Mouse (Mus musculus) kidney, postnatal 0 days (tissue): ENCODE data around the gene Enkd1. TPM values are rescaled to one million over a fixed set of nuclear protein-coding genes. Genes with fewer than 3 reads are reported as not detected.

Experiments
- ATAC-seq: fragments of 200-750 bp; cut with Nextera tagmentation; replicated peaks from 2 replicates; pipeline ENCODE4 v1.8.0; 2017; ENCODE audit warnings: low read depth, moderate number of reproducible peaks, moderate TSS enrichment, moderate library complexity; ENCODE audit not compliant: low FRiP score
- DNase-seq: peaks from one replicate; pipeline ENCODE4 v3.0.0-alpha.2; 2016; ENCODE audit warnings: low spot score
- H3K27ac ChIP-seq: fragments of 300-500 bp; sonication (generic); 2 replicates; pipeline ENCODE4 v1.5.1; 2014; ENCODE audit warnings: mild to moderate bottlenecking
- H3K27me3 ChIP-seq: fragments of 300-500 bp; sonication (generic); 2 replicates; pipeline ENCODE4 v1.6.1; 2014; ENCODE audit warnings: low read length, mixed read lengths; ENCODE audit not compliant: insufficient read depth
- H3K36me3 ChIP-seq: fragments of 300-500 bp; sonication (generic); 2 replicates; pipeline ENCODE4 v1.6.1; 2014; ENCODE audit warnings: low read length, mixed read lengths; ENCODE audit not compliant: insufficient read depth
- H3K4me1 ChIP-seq: fragments of 300-500 bp; sonication (generic); replicated peaks from 2 replicates; pipeline ENCODE4 v1.6.1; 2014; ENCODE audit warnings: antibody characterized with exemption, low read length, mixed read lengths; ENCODE audit not compliant: insufficient read depth
- H3K4me2 ChIP-seq: fragments of 300-500 bp; sonication (generic); 2 replicates; pipeline ENCODE4 v1.6.1; 2014; ENCODE audit warnings: mild to moderate bottlenecking, low read length, moderate library complexity, mixed read lengths
- H3K4me3 ChIP-seq: fragments of 300-500 bp; sonication (generic); replicated peaks from 2 replicates; pipeline ENCODE4 v1.5.1; 2014; ENCODE audit warnings: low read depth, low read length
- H3K9ac ChIP-seq: fragments of 300-500 bp; sonication (generic); 2 replicates; pipeline ENCODE4 v1.6.1; 2014; ENCODE audit warnings: low read depth, low read length
- H3K9me3 ChIP-seq: fragments of 300-500 bp; sonication (generic); replicated peaks from 2 replicates; pipeline ENCODE4 v1.6.1; 2016; ENCODE audit warnings: low read length, inconsistent platforms, mixed read lengths
- CTCF ChIP-seq: IDR thresholded peaks from 2 replicates; pipeline ENCODE4 v1.5.1; 2016; ENCODE audit warnings: antibody characterized with exemption, low read depth, mild to moderate bottlenecking, moderate library complexity
- WGBS: fragments of 180-500 bp; shearing (Covaris S2); extraction: QIAGEN DNeasy Blood & Tissue Kit; methylation state at CpG from one replicate; pipeline ENCODE4 v1.1.7; 2014; 5-methylcytosine and 5-hydroxymethylcytosine counted together
- polyA plus RNA-seq: library from polyadenylated mRNA; unstranded; fragments of >200 nt; fragmentation: Nextera tagmentation; extraction: Ambion mirVana; gene quantifications from 2 replicates; pipeline ENCODE4 v1.2.1, GENCODE M21; 2015

Gene Enkd1
- polyA plus RNA-seq, 1 experiment from 2014 or later, result 14.6 TPM

- Histone ChIP-seq H3K4me2 (no peak overlapping the region), H3K27me3 (no peaks in the 10 kb centered on the region), H3K4me3 (no peak overlapping the region), H3K27ac (no peak overlapping the region), H3K9ac (no peak overlapping the region), H3K4me1 (peaks cover 12% of the 10 kb centered on the region; the same call in 1 of the 2 replicates), H3K9me3 (no peaks in the 10 kb centered on the region), H3K36me3 (peaks cover 6% of the 10 kb centered on the region; the same call in 1 of the 2 replicates)
- 89% methylated on average over 34 of the region's 34 CpGs for WGBS
- no peak for TF ChIP-seq CTCF
- DNase-seq (no peak), ATAC-seq (no peak)
Observed at GRCm38 (mm10) chr8:105704146-105704812, 3.7 kb downstream of the Enkd1 start.

DNA sequence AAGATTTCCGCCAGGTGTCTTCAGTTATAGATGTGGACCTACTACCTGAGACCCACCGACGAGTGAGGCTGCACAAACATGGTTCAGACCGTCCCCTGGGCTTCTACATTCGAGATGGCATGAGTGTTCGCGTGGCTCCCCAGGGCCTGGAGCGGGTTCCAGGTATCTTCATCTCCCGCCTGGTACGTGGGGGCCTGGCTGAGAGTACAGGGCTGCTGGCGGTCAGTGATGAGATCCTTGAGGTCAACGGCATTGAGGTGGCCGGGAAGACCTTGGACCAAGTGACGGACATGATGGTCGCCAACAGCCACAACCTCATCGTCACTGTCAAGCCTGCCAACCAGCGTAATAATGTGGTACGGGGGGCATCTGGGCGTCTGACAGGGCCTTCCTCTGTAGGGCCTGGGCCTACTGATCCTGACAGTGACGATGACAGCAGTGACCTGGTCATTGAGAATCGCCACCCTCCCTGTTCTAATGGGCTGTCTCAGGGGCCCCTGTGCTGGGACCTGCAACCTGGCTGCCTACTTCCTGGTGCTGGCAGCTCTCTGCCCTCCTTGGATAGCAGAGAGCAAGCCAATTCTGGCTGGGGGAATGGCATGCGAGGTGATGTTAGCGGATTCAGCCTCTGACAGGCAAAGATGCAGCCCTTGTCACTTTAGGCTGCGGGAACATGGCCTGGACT, 5.1 kb downstream of the Enkd1 start:
- Histone ChIP-seq H3K4me3 (no peak overlapping the region), H3K9ac (no peak overlapping the region), H3K4me2 (no peak overlapping the region), H3K36me3 (peaks cover 6% of the 10 kb centered on the region; the same call in 1 of the 2 replicates), H3K27ac (no peak overlapping the region), H3K9me3 (no peaks in the 10 kb centered on the region), H3K4me1 (peaks cover 12% of the 10 kb centered on the region; the same call in 1 of the 2 replicates), H3K27me3 (no peaks in the 10 kb centered on the region)
- ATAC-seq (no peak), DNase-seq (no peak)
- WGBS, result 93% methylated on average over 24 of the region's 24 CpGs
- no peak for TF ChIP-seq CTCF

GRCm38 (mm10) chr8:105702001-105702401, 6.0 kb downstream of the Enkd1 start:
- Histone ChIP-seq H3K9ac (peak overlapping the region; percentile 42; the same call in 1 of the 2 replicates), H3K4me1 (peaks cover 12% of the 10 kb centered on the region; the same call in 1 of the 2 replicates), H3K4me2 (peak overlapping the region; percentile 92), H3K4me3 (peak overlapping the region; percentile 51), H3K27me3 (no peaks in the 10 kb centered on the region), H3K27ac (peak overlapping the region; percentile 86; the same call in 1 of the 2 replicates), H3K9me3 (no peaks in the 10 kb centered on the region), H3K36me3 (peaks cover 6% of the 10 kb centered on the region; the same call in 1 of the 2 replicates)
- ATAC-seq, result no peak
- no peak for TF ChIP-seq CTCF
- WGBS, result 38% methylated on average over 18 of the region's 18 CpGs
- DNase-seq, result no peak

- ATAC-seq (peak; percentile 68), DNase-seq (peak; percentile 97)
- peak; percentile 23; the same call in 1 of the 2 replicates for TF ChIP-seq CTCF
- WGBS, result under 1% methylated on average over 57 of the region's 60 CpGs
- Histone ChIP-seq H3K4me2 (peak within 1 kb of the TSS; percentile 92), H3K9me3 (no peaks in the 10 kb centered on the region), H3K9ac (peak within 1 kb of the TSS; percentile 50), H3K27ac (peak within 1 kb of the TSS; percentile 86), H3K4me1 (peaks cover 12% of the 10 kb centered on the region; the same call in 1 of the 2 replicates), H3K36me3 (peaks cover 6% of the 10 kb centered on the region; the same call in 1 of the 2 replicates), H3K27me3 (no peaks in the 10 kb centered on the region), H3K4me3 (peak within 1 kb of the TSS; percentile 51)
Observed at GRCm38 (mm10) chr8:105700966-105701824, 6.8 kb downstream of the Enkd1 start, which contains the start of the genes Acd and Pard6a. Gene Acd, minus strand, starts transcription at chr8:105701102. Gene Pard6a, plus strand, starts transcription at chr8:105701148.

GRCm38 (mm10) chr8:105700566-105700965, 7.4 kb downstream of the Enkd1 start:
- H3K36me3 ChIP-seq, result peaks cover 6% of the 10 kb centered on the region; the same call in 1 of the 2 replicates
- 0% methylated on average over 21 of the region's 21 CpGs for WGBS
- peak overlapping the region; percentile 86 for H3K27ac ChIP-seq
- H3K4me1 ChIP-seq, result peaks cover 12% of the 10 kb centered on the region; the same call in 1 of the 2 replicates
- H3K4me2 ChIP-seq, result peak overlapping the region; percentile 92
- no peaks in the 10 kb centered on the region for H3K9me3 ChIP-seq
- DNase-seq (peak; percentile 62), ATAC-seq (peak; percentile 18)
- H3K27me3 ChIP-seq, result no peaks in the 10 kb centered on the region
- H3K9ac ChIP-seq, result peak overlapping the region; percentile 50
- H3K4me3 ChIP-seq, result peak overlapping the region; percentile 51
- no peak for TF ChIP-seq CTCF
